In the genomic region with DNA sequence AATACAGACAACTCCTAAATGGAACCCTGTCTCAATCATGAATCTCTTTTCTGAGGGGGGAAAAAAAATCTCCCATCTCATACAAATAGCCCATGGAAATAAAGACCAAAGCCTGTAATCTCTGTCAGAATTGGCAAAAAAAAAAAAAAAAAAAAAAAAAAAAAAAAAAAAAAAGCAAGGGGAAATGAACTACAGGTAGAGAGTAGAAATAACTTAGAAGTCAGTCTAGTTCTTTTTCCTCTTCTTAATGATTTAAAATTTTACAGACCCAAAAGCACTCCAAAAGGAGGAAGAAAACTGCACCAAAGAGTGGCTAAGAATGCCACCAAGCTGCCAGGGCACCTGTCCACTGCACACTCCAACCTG, we compare ENCODE assay signal across 8 mouse cellular contexts. TPM values are rescaled to one million over a fixed set of nuclear protein-coding genes. Genes with fewer than 3 reads are reported as not detected.
DNase-seq lines count a peak whose midpoint lies in the region; ATAC-seq and TF ChIP-seq lines count a peak whose summit lies in the region.

No protein-coding gene starts in this region.

- H3K27ac ChIP-seq in kidney, embryonic 16.5 days (ENCODE audit: low read length) = no peak overlapping the region
- H3K27ac ChIP-seq in embryonic facial prominence, embryonic 10.5 days (replicated peaks) = no peak overlapping the region
- H3K27ac ChIP-seq in hindbrain, postnatal 0 days = peak overlapping the region; percentile 65; the same call in 1 of the 2 replicates
- 0 out of 2 replicates have a peak overlapping the region, but pooled peaks have one; percentile 80 for H3K27ac ChIP-seq in midbrain, postnatal 0 days (ENCODE audit: low read depth, low read length)

- no peaks in the 10 kb centered on the region for H3K36me3 ChIP-seq in kidney, embryonic 16.5 days (ENCODE audit: insufficient read depth, low read length)
- no peaks in the 10 kb centered on the region for H3K36me3 ChIP-seq in embryonic facial prominence, embryonic 10.5 days (replicated peaks)
- no peaks in the 10 kb centered on the region for H3K36me3 ChIP-seq in hindbrain, postnatal 0 days (ENCODE audit: insufficient read depth, low read length)
- H3K36me3 ChIP-seq in midbrain, postnatal 0 days (ENCODE audit: insufficient read depth, low read length) = no peaks in the 10 kb centered on the region

- no peak for TF ChIP-seq CTCF in hindbrain, postnatal 0 days (IDR thresholded peaks at IDR 0.05; ENCODE audit: low read depth)
- no peak for TF ChIP-seq CTCF in midbrain, postnatal 0 days (IDR thresholded peaks at IDR 0.05)

- no peaks in the 10 kb centered on the region for H3K9me3 ChIP-seq in kidney, embryonic 16.5 days (ENCODE audit: low read length)
- no peaks in the 10 kb centered on the region for H3K9me3 ChIP-seq in embryonic facial prominence, embryonic 10.5 days
- no peaks in the 10 kb centered on the region for H3K9me3 ChIP-seq in hindbrain, postnatal 0 days (ENCODE audit: low read length)
- no peaks in the 10 kb centered on the region for H3K9me3 ChIP-seq in midbrain, postnatal 0 days (ENCODE audit: low read length)

- peak overlapping the region; percentile 89 for H3K4me2 ChIP-seq in kidney, embryonic 16.5 days (replicated peaks; ENCODE audit: low read depth, low read length)
- H3K4me2 ChIP-seq in hindbrain, postnatal 0 days (ENCODE audit: low read depth, low read length) = peak overlapping the region; percentile 69
- peak overlapping the region; percentile 92 for H3K4me2 ChIP-seq in midbrain, postnatal 0 days (ENCODE audit: low read depth, low read length, poor library complexity, severe bottlenecking)

- peaks cover under 1% of the 10 kb centered on the region; the same call in 1 of the 2 replicates for H3K4me1 ChIP-seq in kidney, embryonic 16.5 days (ENCODE audit: insufficient read depth, low read length)
- peaks cover 13% of the 10 kb centered on the region for H3K4me1 ChIP-seq in embryonic facial prominence, embryonic 10.5 days
- no peaks in the 10 kb centered on the region for H3K4me1 ChIP-seq in hindbrain, postnatal 0 days (ENCODE audit: insufficient read depth, low read length)
- H3K4me1 ChIP-seq in midbrain, postnatal 0 days (ENCODE audit: insufficient read depth, low read length) = no peaks in the 10 kb centered on the region

- no peak for DNase-seq in kidney, adult 8-10 months
- no peak for DNase-seq in embryonic facial prominence, embryonic 10.5 days (ENCODE audit: low spot score)
- DNase-seq in hindbrain, postnatal 0 days (ENCODE audit: low spot score) = no peak
- DNase-seq in midbrain, postnatal 0 days (ENCODE audit: low spot score) = no peak
- no peak for DNase-seq in thymus, postnatal 14 days
- DNase-seq in right cerebral cortex, postnatal 36 days (ENCODE audit: low spot score in 2 of 2) = no peak
- DNase-seq in embryo, embryonic 11 days = no peak

- peak overlapping the region; percentile 74 for H3K4me3 ChIP-seq in kidney, embryonic 16.5 days (ENCODE audit: low read length)
- peak overlapping the region; percentile 83 for H3K4me3 ChIP-seq in embryonic facial prominence, embryonic 10.5 days
- H3K4me3 ChIP-seq in hindbrain, postnatal 0 days (ENCODE audit: low read length) = peak overlapping the region; percentile 54
- peak overlapping the region; percentile 75 for H3K4me3 ChIP-seq in midbrain, postnatal 0 days (ENCODE audit: low read depth, low read length)

- H3K9ac ChIP-seq in kidney, embryonic 16.5 days (replicated peaks; ENCODE audit: low read length) = peak overlapping the region; percentile 84
- H3K9ac ChIP-seq in hindbrain, postnatal 0 days (replicated peaks; ENCODE audit: low read length) = peak overlapping the region; percentile 64
- H3K9ac ChIP-seq in midbrain, postnatal 0 days (replicated peaks; ENCODE audit: low read length, poor library complexity, severe bottlenecking) = peak overlapping the region; percentile 74

- no peak for ATAC-seq in kidney, embryonic 16.5 days (ENCODE audit: low FRiP score, low TSS enrichment)
- ATAC-seq in hindbrain, postnatal 0 days = no peak
- no peak for ATAC-seq in midbrain, postnatal 0 days (ENCODE audit: low FRiP score)

- H3K27me3 ChIP-seq in kidney, embryonic 16.5 days (ENCODE audit: insufficient read depth, low read length) = no peaks in the 10 kb centered on the region
- H3K27me3 ChIP-seq in embryonic facial prominence, embryonic 10.5 days (replicated peaks; ENCODE audit: low read depth, poor library complexity, severe bottlenecking) = peaks cover 25% of the 10 kb centered on the region
- H3K27me3 ChIP-seq in hindbrain, postnatal 0 days (ENCODE audit: insufficient read depth, low read length) = no peaks in the 10 kb centered on the region
- no peaks in the 10 kb centered on the region for H3K27me3 ChIP-seq in midbrain, postnatal 0 days (ENCODE audit: insufficient read depth, low read length)

RNA-seq across cellular contexts. Expression of gene Ahr, which starts 1.1 kb away (rescaled TPM):
- 7.5 and 7.8 TPM in 2 replicates for polyA plus RNA-seq in kidney, embryonic 16.5 days (2015; fragmentation: Nextera tagmentation; extraction: Ambion mirVana)
- 1.6 and 1.8 TPM in 2 replicates for polyA plus RNA-seq in embryonic facial prominence, embryonic 10.5 days (2016; fragmentation: Nextera tagmentation; extraction: Ambion mirVana)
- 7.5 and 11.5 TPM in 2 replicates for total RNA-seq in hindbrain, postnatal 0 days (2014; rRNA removed)
- 2.7 and 3.1 TPM in 2 replicates for polyA plus RNA-seq in hindbrain, postnatal 0 days (2015; fragmentation: Nextera tagmentation; extraction: Ambion mirVana)
- 10.6 and 11.3 TPM in 2 replicates for total RNA-seq in midbrain, postnatal 0 days (2014; rRNA removed)
- 2.5 and 2.7 TPM in 2 replicates for polyA plus RNA-seq in midbrain, postnatal 0 days (2015; fragmentation: Nextera tagmentation; extraction: Ambion mirVana)

Comparison
In these comparisons a context has a peak if more than half of its experiments do, and no peak if none do; other contexts are left out.
1. H3K27ac ChIP-seq: peak in hindbrain, postnatal 0 days (single experiment) and midbrain, postnatal 0 days (single experiment); none in kidney, embryonic 16.5 days (single experiment) and embryonic facial prominence, embryonic 10.5 days (single experiment).
2. Peak in every context shown above with its lines, with median percentiles within 50 percentile points of each other: H3K4me2 ChIP-seq, H3K4me3 ChIP-seq and H3K9ac ChIP-seq.